Mouse (Mus musculus): Measurements from ENCODE around the gene Cdc20b.

The Cdc20b gene

DNA sequence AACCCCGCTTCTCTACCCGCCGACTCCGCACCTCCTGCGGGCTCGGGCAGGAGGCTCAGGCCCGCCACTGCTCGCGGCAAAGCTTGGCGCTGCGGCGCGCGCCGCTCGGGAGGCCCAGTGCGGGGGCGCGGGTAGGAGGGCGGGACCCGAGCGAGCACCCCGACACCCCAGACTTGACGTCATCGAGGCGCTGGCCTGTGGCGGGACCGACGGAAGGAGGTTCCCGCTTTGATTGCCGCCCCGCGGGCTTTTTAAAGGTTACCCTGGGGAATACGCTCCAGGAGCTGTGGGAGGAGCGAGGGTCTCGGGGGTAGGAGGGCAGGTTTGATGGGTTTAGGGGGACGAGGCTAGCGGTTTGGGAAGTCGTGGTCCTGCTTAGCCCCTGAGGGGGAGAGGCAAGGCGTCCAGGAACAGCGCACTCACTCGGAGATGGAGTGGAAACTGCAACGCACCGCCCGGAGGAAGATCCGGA is at the start of gene Cdc20b:
Cdc20b (plus strand) TSS at position 162 of the 472 bp plus-strand sequence.
- DNase-seq (ENCODE audit: low read depth, low spot score): peak; percentile 56

- no peak for DNase-seq (ENCODE audit: low read depth, low spot score)
Observed at GRCm38 (mm10) chr13:112985605-112986450, 49.1 kb upstream of the Cdc20b start.

GRCm38 (mm10) chr13:112986451-112986950 is 48.4 kb upstream of the Cdc20b start:
- DNase-seq (ENCODE audit: low read depth, low spot score): no peak

- DNase-seq (ENCODE audit: low read depth, low spot score): peak; percentile 94
Observed at GRCm38 (mm10) chr13:112987532-112987943, 47.4 kb upstream of the Cdc20b start, which contains the start of gene Ccno. Gene Ccno (plus strand): TSS chr13:112987802.

DNA sequence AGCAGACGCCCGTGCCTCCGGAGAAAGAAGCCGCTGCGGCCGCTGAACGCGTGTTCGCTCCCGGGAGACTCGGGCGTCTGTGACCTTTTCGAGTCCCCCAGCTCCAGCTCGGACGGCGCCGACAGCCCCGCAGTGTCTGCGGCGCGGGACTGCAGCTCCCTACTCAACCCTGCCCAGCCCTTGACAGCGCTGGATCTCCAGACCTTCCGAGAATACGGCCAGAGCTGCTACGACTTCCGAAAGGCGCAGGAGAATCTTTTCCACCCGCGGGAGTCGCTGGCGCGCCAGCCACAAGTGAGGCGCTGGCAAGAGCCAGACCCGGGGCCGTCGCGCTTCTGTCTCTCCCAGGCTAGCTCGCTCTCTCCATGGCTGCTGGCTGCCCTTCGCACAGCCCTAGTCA is 46.9 kb upstream of the Cdc20b start:
- peak; percentile 45 for DNase-seq (ENCODE audit: low read depth, low spot score)

- no peak for DNase-seq (ENCODE audit: low read depth, low spot score)
Observed at GRCm38 (mm10) chr13:112988866-112989265, 46.0 kb upstream of the Cdc20b start.

- DNase-seq (ENCODE audit: low read depth, low spot score): no peak
Observed at GRCm38 (mm10) chr13:112989541-112989940, 45.4 kb upstream of the Cdc20b start.

- DNase-seq (ENCODE audit: low read depth, low spot score): no peak
Observed at GRCm38 (mm10) chr13:112990346-112990745, 44.6 kb upstream of the Cdc20b start.

GRCm38 (mm10) chr13:112993531-112994152 is 41.3 kb upstream of the Cdc20b start, which contains the start of gene Mcidas:
Gene Mcidas (plus strand): TSS chr13:112993845.
- DNase-seq (ENCODE audit: low read depth, low spot score): no peak

GRCm38 (mm10) chr13:112994191-112994590 is 40.7 kb upstream of the Cdc20b start:
- DNase-seq (ENCODE audit: low read depth, low spot score): peak; percentile 77

GRCm38 (mm10) chr13:112996407-112996806 is 38.5 kb upstream of the Cdc20b start:
- DNase-seq (ENCODE audit: low read depth, low spot score): no peak

DNA sequence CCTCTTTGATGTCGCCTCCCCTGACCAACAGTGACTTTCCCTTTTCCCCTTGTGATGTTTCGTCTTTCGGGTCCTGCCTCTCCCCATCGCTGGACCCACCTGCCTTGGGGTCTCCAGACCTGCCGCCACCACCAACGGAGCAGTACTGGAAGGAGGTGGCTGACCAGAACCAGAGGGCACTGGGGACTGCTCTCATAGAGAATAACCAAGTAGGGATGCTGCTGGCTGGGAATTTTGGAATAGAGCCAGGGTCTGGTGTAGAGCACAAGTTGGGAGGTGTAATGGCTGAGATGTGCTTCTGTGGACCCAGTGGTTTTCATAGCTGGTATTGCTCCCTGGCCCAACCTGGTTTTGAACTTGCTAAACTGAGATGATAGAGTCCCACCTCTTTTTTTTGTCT is 37.5 kb upstream of the Cdc20b start:
- no peak for DNase-seq (ENCODE audit: low read depth, low spot score)

DNA sequence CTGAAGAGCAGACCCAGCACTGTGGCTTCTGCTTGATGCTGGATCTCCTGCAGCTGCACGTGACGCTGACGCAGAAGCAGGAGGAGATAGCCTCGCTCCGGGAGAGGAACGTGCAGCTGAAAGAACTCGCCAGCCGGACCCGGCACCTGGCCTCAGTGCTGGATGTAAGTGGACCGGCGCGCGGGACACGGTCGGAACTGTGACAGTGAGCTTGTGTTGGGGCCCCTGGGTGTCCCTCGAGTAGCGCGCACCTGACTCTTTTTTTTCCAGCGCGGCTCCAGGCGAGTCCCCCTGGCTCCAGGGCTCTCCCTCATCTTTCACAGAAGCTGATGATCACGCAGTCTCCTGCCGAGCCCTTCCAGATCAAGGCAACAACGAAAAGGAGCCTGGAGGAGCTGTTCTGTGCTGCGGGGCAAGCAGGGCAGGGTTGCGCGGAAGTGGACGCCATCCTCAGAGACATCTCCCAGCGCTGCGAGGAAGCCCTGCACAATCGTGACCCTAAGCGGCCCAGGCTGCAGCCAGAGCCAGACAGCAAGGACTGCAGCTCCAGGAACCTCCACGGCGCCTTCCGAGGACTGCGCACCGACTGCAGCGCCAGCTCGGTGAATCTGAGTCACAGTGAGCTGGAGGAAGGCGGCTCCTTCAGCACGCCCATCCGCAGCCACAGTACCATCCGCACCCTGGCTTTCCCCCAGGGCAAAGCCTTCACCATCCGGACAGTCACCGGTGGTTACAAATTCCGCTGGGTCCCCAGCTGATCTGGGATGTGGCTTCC is 36.3 kb upstream of the Cdc20b start:
- peak; percentile 81 for DNase-seq (ENCODE audit: low read depth, low spot score)

GRCm38 (mm10) chr13:113000090-113000489 is 34.8 kb upstream of the Cdc20b start:
- DNase-seq (ENCODE audit: low read depth, low spot score): no peak

GRCm38 (mm10) chr13:113000576-113001318 is 34.2 kb upstream of the Cdc20b start:
- no peak for DNase-seq (ENCODE audit: low read depth, low spot score)

DNA sequence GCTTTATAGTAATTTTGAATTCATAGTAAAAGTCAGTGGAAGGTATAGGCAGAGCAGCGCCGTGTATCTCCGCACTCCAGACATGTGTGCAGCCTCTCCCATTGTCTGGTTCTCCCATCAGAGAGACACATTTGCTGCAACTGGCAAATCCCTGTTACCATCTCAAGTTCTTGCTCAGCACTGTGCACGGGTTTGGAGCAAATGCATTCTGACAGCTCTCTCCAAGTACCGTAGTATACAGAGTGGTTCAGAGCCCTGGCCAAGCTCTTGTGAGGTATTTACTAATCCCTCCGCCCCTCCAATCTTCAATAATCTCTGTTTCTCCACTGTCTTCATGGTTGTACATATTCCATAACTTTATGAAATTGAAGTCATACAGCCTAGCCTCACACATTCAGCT is 22.2 kb upstream of the Cdc20b start:
- DNase-seq (ENCODE audit: low read depth, low spot score): no peak

GRCm38 (mm10) chr13:113013174-113013953 is 21.5 kb upstream of the Cdc20b start:
- DNase-seq (ENCODE audit: low read depth, low spot score): peak; percentile 58

DNA sequence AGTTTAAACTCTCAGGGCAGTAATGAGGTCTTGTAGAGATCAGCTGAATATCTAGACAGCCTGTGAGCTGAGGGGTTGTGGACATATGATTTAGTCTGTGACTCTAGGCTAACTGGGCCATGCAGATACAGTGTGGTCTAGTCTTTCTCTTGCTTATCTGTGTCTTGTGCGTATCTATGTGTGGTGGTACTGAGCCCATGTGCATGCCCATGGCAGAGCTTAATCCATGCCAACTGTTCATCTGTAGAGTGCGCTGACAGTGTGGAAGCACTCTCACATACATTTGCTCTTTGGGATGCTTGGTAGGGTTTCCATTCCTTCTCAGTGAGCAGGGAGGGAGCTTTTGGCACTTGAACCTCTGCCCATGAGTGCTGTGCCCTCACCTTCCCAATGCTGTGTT is 13.4 kb upstream of the Cdc20b start:
- DNase-seq (ENCODE audit: low read depth, low spot score): no peak

DNA sequence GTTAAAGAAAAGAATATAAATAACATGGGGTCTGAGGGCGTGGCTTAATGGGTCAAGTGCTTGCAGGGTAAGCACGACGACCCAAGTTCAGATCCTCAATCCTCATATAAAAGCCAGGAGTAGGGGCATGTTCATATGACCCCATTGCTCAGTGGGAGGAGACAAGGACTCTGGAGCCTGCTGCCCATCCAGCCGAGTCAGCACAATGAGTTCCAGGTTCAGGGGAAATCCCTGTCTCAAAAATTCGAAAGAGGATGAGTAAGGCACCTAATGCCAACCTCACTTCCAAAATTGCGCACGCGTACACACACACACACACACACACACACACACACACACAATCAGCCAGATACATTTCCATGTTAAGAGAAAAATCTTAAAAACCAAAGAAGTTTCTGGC is 12.4 kb upstream of the Cdc20b start:
- DNase-seq (ENCODE audit: low read depth, low spot score): no peak
